Mouse (Mus musculus) MEL (cell line): Measurements from ENCODE around the gene Kat6b. TPM values are rescaled to one million over a fixed set of nuclear protein-coding genes. Genes with fewer than 3 reads are reported as not detected.

Source experiments
- DNase-seq: peaks from one replicate; pipeline ENCODE4 v3.0.0; 2011; ENCODE audit warnings: low read depth, low spot score
- H3K27ac ChIP-seq: 2 replicates; pipeline ENCODE4 v1.5.1; 2012; ENCODE audit warnings: low read depth, mild to moderate bottlenecking, control low read depth, low read length, moderate library complexity; ENCODE audit not compliant: control insufficient read depth
- H3K27me3 ChIP-seq, 2 experiments: fragments of 150-350 bp in 1 of 2; sonication (generic) in 1 of 2; 2 replicates each; pipeline ENCODE4 v1.6.1; 2012; ENCODE audit warnings: low read length in 2 of 2, mild to moderate bottlenecking in 2 of 2, improper control_type of control experiment in 1 of 2, moderate library complexity in 1 of 2; ENCODE audit not compliant: insufficient read depth in 2 of 2, control insufficient read depth in 1 of 2
- H3K36me3 ChIP-seq, 2 experiments: 2 replicates each; pipeline ENCODE4 v1.6.1; 2012 to 2014; ENCODE audit warnings: low read length in 2 of 2, improper control_type of control experiment in 1 of 2, inconsistent platforms in 1 of 2, mild to moderate bottlenecking in 1 of 2; ENCODE audit not compliant: insufficient read depth in 2 of 2, control insufficient read depth in 1 of 2
- H3K4me1 ChIP-seq, 2 experiments: fragments of 150-350 bp in 1 of 2; sonication (generic) in 1 of 2; 2 replicates each; pipeline ENCODE4 v1.6.1; 2012; ENCODE audit warnings: low read length in 2 of 2, improper control_type of control experiment in 1 of 2, mild to moderate bottlenecking in 1 of 2; ENCODE audit not compliant: insufficient read depth in 2 of 2, control insufficient read depth in 1 of 2
- H3K4me3 ChIP-seq, 2 experiments: fragments of 150-350 bp in 1 of 2; sonication (generic) in 1 of 2; 2 replicates each; pipeline ENCODE4 v1.5.1; 2012; ENCODE audit warnings: low read depth in 2 of 2, low read length in 2 of 2, mild to moderate bottlenecking in 2 of 2, moderate library complexity in 2 of 2, control low read depth in 1 of 2, improper control_type of control experiment in 1 of 2; ENCODE audit not compliant: control insufficient read depth in 1 of 2, insufficient read depth in 1 of 2
- H3K79me2 ChIP-seq: 2 replicates; pipeline ENCODE4 v1.6.1; 2012; ENCODE audit warnings: mild to moderate bottlenecking, low read length, moderate library complexity; ENCODE audit not compliant: control insufficient read depth, poor library complexity, insufficient read depth
- H3K9ac ChIP-seq: 2 replicates; pipeline ENCODE4 v1.6.1; 2012; ENCODE audit warnings: low read depth, mild to moderate bottlenecking, control low read depth, low read length, moderate library complexity; ENCODE audit not compliant: control insufficient read depth, poor library complexity, severe bottlenecking
- H3K9me3 ChIP-seq: fragments of 150-350 bp; sonication (generic); replicated peaks from 2 replicates; pipeline ENCODE4 v1.6.1; 2012; ENCODE audit warnings: mild to moderate bottlenecking, low read length, improper control_type of control experiment, moderate library complexity; ENCODE audit not compliant: insufficient read depth
- BHLHE40 ChIP-seq: IDR thresholded peaks from 2 replicates; pipeline ENCODE4 v1.6.1; 2012; ENCODE audit warnings: low read depth, mild to moderate bottlenecking, inconsistent platforms, low read length, improper control_type of control experiment, borderline replicate concordance
- CHD2 ChIP-seq: IDR thresholded peaks from 2 replicates; pipeline ENCODE4 v1.6.1; 2011; ENCODE audit warnings: low read length, improper control_type of control experiment
- CTCF ChIP-seq, 3 experiments: IDR thresholded peaks in 2 of 3; conservative IDR thresholded peaks in 1 of 3; 2 replicates each; pipeline ENCODE4 v1.5.1; 2011 to 2012; ENCODE audit warnings: low read length in 3 of 3, low read depth in 2 of 3, mild to moderate bottlenecking in 2 of 3, improper control_type of control experiment in 1 of 3, inconsistent platforms in 1 of 3, mixed read lengths in 1 of 3, moderate library complexity in 1 of 3; ENCODE audit not compliant: control insufficient read depth in 1 of 3, insufficient read depth in 1 of 3, poor library complexity in 1 of 3, severe bottlenecking in 1 of 3
- EP300 ChIP-seq, 2 experiments: IDR thresholded peaks; 2 replicates each; pipeline ENCODE4 v1.6.1; 2011; ENCODE audit warnings: improper control_type of control experiment in 2 of 2, low read length in 2 of 2, low read depth in 1 of 2, mild to moderate bottlenecking in 1 of 2
- ETS1 ChIP-seq: IDR thresholded peaks from 2 replicates; pipeline ENCODE4 v1.6.1; 2012; ENCODE audit warnings: low read depth, mild to moderate bottlenecking, inconsistent platforms, low read length, improper control_type of control experiment, moderate library complexity
- GABPA ChIP-seq: IDR thresholded peaks from 2 replicates; pipeline ENCODE4 v1.6.1; 2012; ENCODE audit warnings: low read depth, mild to moderate bottlenecking, inconsistent platforms, low read length, improper control_type of control experiment, moderate library complexity
- GATA1 ChIP-seq: IDR thresholded peaks from 2 replicates; pipeline ENCODE4 v1.6.1; 2011; ENCODE audit warnings: low read depth, low read length, improper control_type of control experiment
- HCFC1 ChIP-seq: IDR thresholded peaks from 2 replicates; pipeline ENCODE4 v1.6.1; 2012; ENCODE audit warnings: low read depth, mild to moderate bottlenecking, inconsistent platforms, low read length, improper control_type of control experiment, moderate library complexity
- JUND ChIP-seq: IDR thresholded peaks from 2 replicates; pipeline ENCODE4 v1.6.1; 2011; ENCODE audit warnings: low read depth, mild to moderate bottlenecking, improper control_type of control experiment, low read length
- MAFK ChIP-seq: IDR thresholded peaks from 2 replicates; pipeline ENCODE4 v1.6.1; 2011; ENCODE audit warnings: low read depth, mild to moderate bottlenecking, low read length, improper control_type of control experiment, borderline replicate concordance
- MEF2A ChIP-seq: IDR thresholded peaks from 2 replicates; pipeline ENCODE4 v1.6.1; 2014; ENCODE audit warnings: low read depth, mild to moderate bottlenecking, inconsistent platforms, low read length, improper control_type of control experiment; ENCODE audit not compliant: poor library complexity, insufficient replicate concordance, severe bottlenecking; ENCODE audit errors: extremely low read depth
- MYC ChIP-seq: IDR thresholded peaks from 2 replicates; pipeline ENCODE4 v1.6.1; 2011; ENCODE audit warnings: low read depth, mild to moderate bottlenecking, low read length, improper control_type of control experiment, moderate library complexity
- NELFE ChIP-seq: IDR thresholded peaks from 2 replicates; pipeline ENCODE4 v1.6.1; 2011; ENCODE audit warnings: low read depth, low read length, improper control_type of control experiment
- TAL1 ChIP-seq: IDR thresholded peaks from 2 replicates; pipeline ENCODE4 v1.6.1; 2012; ENCODE audit warnings: mild to moderate bottlenecking, inconsistent platforms, low read length, moderate library complexity, mixed read lengths
- UBTF ChIP-seq: IDR thresholded peaks from 2 replicates; pipeline ENCODE4 v1.6.1; 2012; ENCODE audit warnings: low read depth, mild to moderate bottlenecking, inconsistent platforms, low read length, improper control_type of control experiment, moderate library complexity, borderline replicate concordance; ENCODE audit not compliant: insufficient read depth
- USF1 ChIP-seq: IDR thresholded peaks from 2 replicates; pipeline ENCODE4 v1.6.1; 2014; ENCODE audit warnings: low read depth, mild to moderate bottlenecking, inconsistent platforms, low read length, improper control_type of control experiment, moderate library complexity
- USF2 ChIP-seq, 2 experiments: IDR thresholded peaks; 2 replicates each; pipeline ENCODE4 v1.6.1; 2011 to 2012; ENCODE audit warnings: improper control_type of control experiment in 2 of 2, low read length in 2 of 2, borderline replicate concordance in 1 of 2, inconsistent platforms in 1 of 2, low read depth in 1 of 2, mild to moderate bottlenecking in 1 of 2; ENCODE audit not compliant: insufficient read depth in 1 of 2
- ZKSCAN1 ChIP-seq: IDR thresholded peaks from 2 replicates; pipeline ENCODE4 v1.6.1; 2012; ENCODE audit warnings: low read depth, mild to moderate bottlenecking, inconsistent platforms, low read length, improper control_type of control experiment, moderate library complexity
- polyA plus RNA-seq, 2 experiments: library from polyadenylated mRNA; stranded (reverse) in 1 of 2; unstranded in 1 of 2; fragments of >175 nt in 1 of 2; fragments of >200 nt in 1 of 2; gene quantifications; 2 replicates each; pipeline versions ENCODE4 v1.2.1 to v1.2.4; 2012; ENCODE audit warnings: low replicate concordance in 2 of 2, low read depth in 1 of 2; ENCODE audit not compliant: insufficient read length in 2 of 2, insufficient read depth in 1 of 2, missing spikeins in 1 of 2
- total RNA-seq: library from RNA; depleted of rRNA; stranded (reverse); fragments of 300-350 nt; gene quantifications from 2 replicates; pipeline ENCODE4 v1.2.3, GENCODE M21; 2012

Kat6b gene
- total and polyA plus RNA-seq, 3 experiments, result 1.8 to 5.4 TPM; not detected in 1

DNA sequence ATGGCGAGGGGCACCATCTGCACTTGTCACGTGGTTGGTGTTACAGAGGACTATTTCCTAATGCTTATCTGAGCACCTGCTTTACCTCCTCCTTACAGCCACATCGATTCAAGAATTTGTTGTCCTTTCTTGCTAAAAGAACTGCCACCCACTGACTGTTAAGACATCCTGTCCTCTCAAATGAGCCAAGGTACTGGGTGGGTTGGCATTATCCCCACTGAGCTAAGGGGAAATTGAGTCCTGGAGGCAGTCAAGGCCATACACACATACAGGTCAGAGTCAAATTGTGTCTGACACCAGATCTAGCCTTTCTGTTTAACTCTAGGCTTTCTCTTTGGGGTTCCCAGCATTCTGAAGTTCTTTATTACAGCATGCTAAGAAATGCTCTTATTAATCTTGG is 56.6 kb downstream of the Kat6b start:
- peaks cover 2 to 8% of the 10 kb centered on the region in 2 experiments; a peak in 3 of 4 replicates for H3K4me1 ChIP-seq
- no peak overlapping the region for H3K27ac ChIP-seq
- H3K9ac ChIP-seq, result no peak overlapping the region
- no peaks in the 10 kb centered on the region for H3K27me3 ChIP-seq
- no peak overlapping the region for H3K4me3 ChIP-seq
- H3K36me3 ChIP-seq, result peaks cover 0 to 13% of the 10 kb centered on the region in 2 experiments; a peak in 2 of 4 replicates
- no peak for DNase-seq
- H3K9me3 ChIP-seq, result no peaks in the 10 kb centered on the region
- TF ChIP-seq MAFK (no peak), GABPA (no peak), TAL1 (no peak), USF1 (no peak), USF2 (IDR thresholded peaks at IDR 0.05; ENCODE audit: borderline replicate concordance in 1 of 2, insufficient read depth in 1 of 2, low read depth in 1 of 2, low read length in 2 of 2) (no peak), UBTF (no peak), CTCF (IDR thresholded peaks at IDR 0.05 in 2 of 3, conservative IDR thresholded peaks at IDR 0.05 in 1 of 3; ENCODE audit: control insufficient read depth in 1 of 3, insufficient read depth in 1 of 3, low read depth in 2 of 3, low read length in 3 of 3, poor library complexity in 1 of 3, severe bottlenecking in 1 of 3) (no peak), CHD2 (no peak), ZKSCAN1 (no peak), HCFC1 (no peak), JUND (no peak), EP300 (IDR thresholded peaks at IDR 0.05; ENCODE audit: low read depth in 1 of 2, low read length in 2 of 2) (no peak), NELFE (no peak), ETS1 (no peak), MEF2A (no peak), BHLHE40 (no peak), MYC (no peak)
- no peaks in the 10 kb centered on the region for H3K79me2 ChIP-seq

- Histone ChIP-seq H3K79me2 (no peaks in the 10 kb centered on the region), H3K9ac (no peak overlapping the region), H3K9me3 (no peaks in the 10 kb centered on the region), H3K36me3 (peaks cover 0 to 13% of the 10 kb centered on the region in 2 experiments; a peak in 2 of 4 replicates), H3K4me1 (peaks cover 2 to 8% of the 10 kb centered on the region in 2 experiments; a peak in 3 of 4 replicates)
- peak; percentile 16 for DNase-seq
- TF ChIP-seq MEF2A, result peak; percentile 28; the same call in 1 of the 2 replicates
- no peak for TF ChIP-seq CHD2
- TF ChIP-seq GATA1, result 0 out of 2 replicates have a peak, but pooled peaks have one; percentile 24
- TF ChIP-seq, all 39 proteins: peak for 2
- Histone ChIP-seq H3K27me3 (no peaks in the 10 kb centered on the region), H3K4me3 (no peak overlapping the region), H3K27ac (no peak overlapping the region)
These were observed 58.5 kb downstream of the Kat6b start for GRCm38 (mm10) chr14:21539731-21540130.
